In genomic region chr2:25196172-25196954, GRCm38 (mm10) we compare ENCODE assay signal across 8 mouse cellular contexts. TPM values are rescaled to one million over a fixed set of nuclear protein-coding genes. Genes with fewer than 3 reads are reported as not detected.
DNase-seq lines count a peak whose midpoint lies in the region; ATAC-seq lines count a peak whose summit lies in the region.

Tor4a (minus strand) TSS chr2:25196886.

- no peak within 1 kb of the TSS for H3K27ac ChIP-seq in hindbrain, embryonic 13.5 days

- H3K4me3 ChIP-seq in hindbrain, embryonic 13.5 days, result no peak within 1 kb of the TSS

- peaks cover 36% of the 10 kb centered on the region for H3K36me3 ChIP-seq in hindbrain, embryonic 13.5 days

- peaks cover 12% of the 10 kb centered on the region for H3K4me1 ChIP-seq in hindbrain, embryonic 13.5 days (replicated peaks)

- peaks cover 42% of the 10 kb centered on the region for H3K27me3 ChIP-seq in hindbrain, embryonic 13.5 days

- WGBS in hindbrain, embryonic 13.5 days, result 18% methylated on average over 8 of the region's 8 CpGs

- H3K4me2 ChIP-seq in hindbrain, embryonic 13.5 days, result peak within 1 kb of the TSS; percentile 32

- no peaks in the 10 kb centered on the region for H3K9me3 ChIP-seq in hindbrain, embryonic 13.5 days

- peak; percentile 59 for ATAC-seq in CD4-positive, CD25-positive, alpha-beta regulatory T cell, adult 4 months
- ATAC-seq in hindbrain, embryonic 13.5 days (ENCODE audit: low FRiP score), result no peak

- peak; percentile 47 for DNase-seq in adipocyte (ENCODE audit: low spot score)
- DNase-seq in forelimb bud, embryonic 11.5 days (ENCODE audit: low read depth, low spot score), result peak; percentile 39
- peak; percentile 74 for DNase-seq in liver
- peak; percentile 67 to 88 for DNase-seq in natural killer cell, adult 2 months (ENCODE audit: low spot score in 2 of 2)
- peak; percentile 71 to 73 for DNase-seq in thymus, postnatal 10 days (ENCODE audit: low spot score in 2 of 2)
- DNase-seq in cerebellum, adult 8-10 months, result no peak

- H3K9ac ChIP-seq in hindbrain, embryonic 13.5 days, result no peak within 1 kb of the TSS

RNA-seq across cellular contexts. Expression of gene Tor4a, which starts in this region (rescaled TPM):
- 10 to 100 TPM; 60.5 to 94.3 TPM for polyA plus RNA-seq in CD4-positive, CD25-positive, alpha-beta regulatory T cell, adult 4 months (2017; shearing (Covaris generic))
- polyA plus RNA-seq in hindbrain, embryonic 13.5 days (2015; fragmentation: Nextera tagmentation; extraction: Ambion mirVana), result 1.6 and 1.9 TPM in 2 replicates

Comparison
In these comparisons a context has a peak if more than half of its experiments do, and no peak if none do; other contexts are left out.
1. RNA of gene Tor4a (polyA plus RNA-seq): 60.5 to 94.3 TPM in CD4-positive, CD25-positive, alpha-beta regulatory T cell, adult 4 months; 1.6 to 1.9 TPM in hindbrain, embryonic 13.5 days; every median in the first group is over 10 times any median in the second.